Mouse (Mus musculus) regulatory T cell (primary cell): Measurements from ENCODE around the gene Was.
"Not testable (repeated sequence)": the region's sequence is repeated elsewhere in the genome, so short reads cannot be mapped to it uniquely, and the experiment has no call there.

ENCODE experiments used
- in situ Hi-C: fragments of 300-600 bp; cut with MboI, MseI; formaldehyde crosslinking; loops from one replicate; pipeline ENCODE4 v1.15.1; 2025; ENCODE audit warnings: high pct_unique_total_duplicates

Gene Was

DNA sequence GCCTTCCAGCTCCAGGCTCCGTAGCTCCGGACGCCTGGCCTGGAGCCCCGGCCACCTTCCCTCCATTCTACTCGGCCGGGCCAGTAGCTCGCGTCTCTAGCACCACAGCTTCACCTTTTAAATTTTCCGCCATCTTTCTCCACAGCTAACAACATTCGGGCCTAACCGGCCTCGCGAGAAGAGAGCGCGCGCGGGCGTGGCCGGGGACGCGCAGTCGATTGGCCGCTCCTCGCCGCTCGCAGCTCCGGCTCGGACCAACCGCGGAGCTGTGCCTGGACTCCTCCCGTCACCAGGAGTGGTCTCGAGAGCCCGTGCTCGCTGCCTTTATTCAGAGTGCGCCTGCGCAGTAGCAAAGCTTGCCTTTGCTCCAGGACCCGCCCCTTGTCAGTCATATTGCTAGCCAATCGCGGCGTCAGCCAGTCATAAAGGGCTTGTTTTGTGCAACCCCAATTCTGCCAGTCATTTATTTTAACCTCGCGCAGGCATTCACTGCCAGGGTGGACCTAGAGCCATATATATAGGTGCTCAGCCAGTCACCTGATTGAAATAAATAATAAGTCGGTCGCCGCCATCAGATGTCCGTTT, 15.8 kb downstream of the Was start, which contains the start of gene Suv39h1:
Gene Suv39h1 (minus strand): TSS at position 331 of the 585 bp plus-strand sequence.
- in situ Hi-C loops, result no loop called here

DNA sequence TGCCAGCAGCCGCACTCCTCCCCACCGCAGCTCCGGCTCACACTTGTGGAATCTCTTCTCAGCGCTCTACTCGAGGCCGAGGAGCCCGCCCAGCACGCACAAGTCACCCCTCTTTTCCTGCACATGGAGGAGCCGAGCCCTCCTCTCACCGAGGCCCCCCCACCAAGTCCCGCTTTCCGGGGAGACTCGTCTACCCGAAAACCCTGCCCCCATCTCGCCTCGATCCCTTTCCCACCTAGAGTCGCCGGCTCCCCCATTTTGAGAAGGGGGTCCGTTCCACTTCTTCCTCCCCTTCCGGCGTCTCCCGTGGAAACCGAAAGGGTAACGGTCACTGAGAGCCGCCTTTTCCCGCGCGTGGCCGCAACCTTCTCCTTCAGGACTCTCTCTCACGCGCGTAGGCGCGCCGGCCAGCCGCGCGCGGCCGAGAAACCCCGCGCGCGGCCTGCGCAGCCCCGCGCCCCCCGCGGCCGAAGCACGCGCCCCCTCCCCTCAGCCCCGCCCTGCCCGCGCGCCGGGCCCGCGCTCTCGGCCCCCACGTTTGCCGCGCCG, 16.3 kb downstream of the Was start:
- in situ Hi-C loops, result no loop called here

DNA sequence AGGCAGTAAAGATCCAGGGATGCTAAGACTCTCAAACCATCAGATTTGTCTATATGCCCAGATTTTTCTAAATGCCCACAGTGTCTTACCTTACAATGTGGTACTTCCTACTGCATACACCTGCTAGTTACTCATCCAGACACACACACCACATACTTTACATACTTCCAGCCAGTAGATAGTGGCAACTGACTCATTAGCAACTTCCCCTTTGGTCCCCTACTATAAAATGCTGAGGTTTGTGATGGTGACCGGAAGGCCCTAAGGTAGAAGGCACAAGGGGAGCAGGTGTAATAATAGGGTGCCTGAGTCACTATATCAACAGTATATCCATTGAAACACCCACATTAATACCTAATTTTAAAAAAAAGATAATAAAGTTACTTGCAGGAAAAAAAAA, 21.1 kb downstream of the Was start:
- in situ Hi-C loops, result no loop called here

DNA sequence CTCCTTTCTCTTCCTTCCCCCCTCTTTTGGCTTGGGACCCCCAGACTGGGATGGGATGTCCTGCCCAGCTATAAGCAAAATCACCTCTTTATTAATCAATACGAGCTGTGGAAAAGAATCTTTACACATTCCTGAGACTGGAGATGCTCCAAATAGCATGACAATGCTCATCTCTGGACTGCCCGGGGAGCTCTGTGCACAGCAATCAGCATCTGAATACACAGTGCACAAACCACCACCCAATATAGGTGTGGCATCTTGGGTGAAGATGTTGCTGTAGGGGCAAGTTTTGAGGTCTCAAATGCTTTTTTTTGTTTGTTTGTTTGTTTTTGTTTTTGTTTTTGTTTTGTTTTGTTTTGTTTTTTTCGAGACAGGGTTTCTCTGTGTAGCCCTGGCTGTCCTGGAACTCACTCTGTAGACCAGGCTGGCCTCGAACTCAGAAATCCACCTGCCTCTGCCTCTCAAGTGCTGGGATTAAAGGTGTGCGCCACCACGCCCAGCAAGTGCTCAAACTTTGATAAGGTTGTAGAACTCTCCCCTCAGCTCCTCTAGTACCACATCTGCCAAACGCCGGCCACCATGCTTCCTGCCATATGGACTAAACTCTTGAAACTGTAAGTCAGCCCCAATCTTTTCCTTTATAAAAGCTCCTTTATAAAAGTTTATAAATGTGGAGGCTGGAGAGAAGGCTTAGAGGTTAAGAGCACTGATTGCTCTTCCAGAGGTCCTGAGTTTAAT, 39.1 kb downstream of the Was start:
- in situ Hi-C loops, result not testable (repeated sequence)

DNA sequence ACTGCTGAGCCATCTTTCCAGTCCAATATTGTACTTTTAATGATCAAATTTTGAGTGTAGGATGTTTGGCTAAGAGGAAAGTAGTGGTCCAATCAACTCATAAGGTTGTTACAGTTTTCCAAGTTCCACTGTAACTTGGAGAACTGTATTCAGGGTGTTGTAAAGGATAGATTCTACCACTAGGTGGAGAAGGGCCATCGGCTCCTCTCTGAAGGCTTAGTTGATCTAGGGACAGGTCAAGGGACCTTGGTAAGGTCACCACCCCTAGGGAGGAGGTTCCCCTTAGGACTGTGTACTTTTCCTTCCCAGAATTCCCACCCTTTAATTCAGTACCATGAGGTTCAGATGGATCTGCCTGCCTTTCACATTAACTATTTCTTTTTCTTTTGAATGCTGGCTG, 57.3 kb downstream of the Was start:
- in situ Hi-C loops, result no loop called here
